Mouse (Mus musculus): ENCODE measurements around the gene Tspoap1. TPM values are rescaled to one million over a fixed set of nuclear protein-coding genes. Genes with fewer than 3 reads are reported as not detected.

Gene Tspoap1
- polyA plus RNA-seq, 1 experiment from 2014 or later = 1.2 TPM

- 71% methylated on average over 6 of the region's 6 CpGs for WGBS (ENCODE audit: insufficient replicate concordance)
- ATAC-seq (no peak), DNase-seq (no peak)
- Histone ChIP-seq H3K9me3 (ENCODE audit: low read length) (no peaks in the 10 kb centered on the region), H3K9ac (replicated peaks) (no peak overlapping the region), H3K4me2 (ENCODE audit: low read depth, low read length) (no peak overlapping the region), H3K4me1 (ENCODE audit: insufficient read depth) (0 out of 2 replicates have a peak, but pooled peaks cover 2% of the 10 kb centered on the region), H3K27ac (ENCODE audit: low read depth) (no peak overlapping the region), H3K4me3 (ENCODE audit: low read depth, low read length) (no peak overlapping the region), H3K27me3 (ENCODE audit: insufficient read depth, low read length) (no peaks in the 10 kb centered on the region), H3K36me3 (replicated peaks; ENCODE audit: insufficient read depth, low read length) (no peaks in the 10 kb centered on the region)
- TF ChIP-seq CTCF (IDR thresholded peaks at IDR 0.05; ENCODE audit: low read depth) (no peak), EP300 (IDR thresholded peaks at IDR 0.05; ENCODE audit: low read depth) (no peak)
These were observed 47.1 kb downstream of the Tspoap1 start for GRCm38 (mm10) chr11:87807433-87807832.

DNA sequence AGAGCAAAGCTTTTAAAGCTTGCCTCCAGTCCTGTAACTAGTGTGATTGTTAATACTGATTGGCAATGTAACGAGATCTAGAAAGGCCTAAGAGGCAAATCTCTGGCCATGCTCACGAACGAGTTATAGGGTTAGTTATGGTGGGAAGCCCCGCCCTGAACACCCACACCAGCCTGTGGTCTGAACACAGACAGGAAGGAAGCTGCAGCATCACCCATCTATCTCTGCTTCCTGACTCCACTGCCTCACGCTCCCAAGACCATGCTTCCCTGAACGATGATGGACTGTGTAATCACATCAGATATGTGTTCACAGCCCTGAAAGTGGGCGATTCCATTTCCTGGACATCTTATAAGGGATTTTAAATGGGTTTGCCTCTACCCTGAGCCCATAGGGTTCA, 47.9 kb downstream of the Tspoap1 start:
- Histone ChIP-seq H3K36me3 (replicated peaks; ENCODE audit: insufficient read depth, low read length) (no peaks in the 10 kb centered on the region), H3K4me3 (ENCODE audit: low read depth, low read length) (no peak overlapping the region), H3K4me1 (ENCODE audit: insufficient read depth) (0 out of 2 replicates have a peak, but pooled peaks cover 2% of the 10 kb centered on the region), H3K27ac (ENCODE audit: low read depth) (no peak overlapping the region), H3K9me3 (ENCODE audit: low read length) (no peaks in the 10 kb centered on the region), H3K9ac (replicated peaks) (no peak overlapping the region), H3K4me2 (ENCODE audit: low read depth, low read length) (no peak overlapping the region), H3K27me3 (ENCODE audit: insufficient read depth, low read length) (no peaks in the 10 kb centered on the region)
- no peak for TF ChIP-seq CTCF (IDR thresholded peaks at IDR 0.05; ENCODE audit: low read depth)
- no peak for TF ChIP-seq EP300 (IDR thresholded peaks at IDR 0.05; ENCODE audit: low read depth)
- 28% methylated on average over 7 of the region's 7 CpGs for WGBS (ENCODE audit: insufficient replicate concordance)
- ATAC-seq (no peak), DNase-seq (no peak)

- Histone ChIP-seq H3K9ac (replicated peaks) (no peak overlapping the region), H3K27me3 (ENCODE audit: insufficient read depth, low read length) (peaks cover 4% of the 10 kb centered on the region), H3K27ac (ENCODE audit: low read depth) (no peak overlapping the region), H3K9me3 (ENCODE audit: low read length) (no peaks in the 10 kb centered on the region), H3K4me2 (ENCODE audit: low read depth, low read length) (no peak overlapping the region), H3K4me3 (ENCODE audit: low read depth, low read length) (no peak overlapping the region), H3K36me3 (replicated peaks; ENCODE audit: insufficient read depth, low read length) (no peaks in the 10 kb centered on the region), H3K4me1 (ENCODE audit: insufficient read depth) (0 out of 2 replicates have a peak, but pooled peaks cover 2% of the 10 kb centered on the region)
- WGBS (ENCODE audit: insufficient replicate concordance) = 37% methylated on average over 4 of the region's 4 CpGs
- no peak for ATAC-seq
- TF ChIP-seq EP300 (IDR thresholded peaks at IDR 0.05; ENCODE audit: low read depth) (no peak), CTCF (IDR thresholded peaks at IDR 0.05; ENCODE audit: low read depth) (no peak)
- no peak for DNase-seq
These were observed 51.1 kb downstream of the Tspoap1 start for GRCm38 (mm10) chr11:87811396-87811795.

- ATAC-seq = no peak
- TF ChIP-seq CTCF (IDR thresholded peaks at IDR 0.05; ENCODE audit: low read depth) = no peak
- TF ChIP-seq EP300 (IDR thresholded peaks at IDR 0.05; ENCODE audit: low read depth) = no peak
- Histone ChIP-seq H3K27me3 (ENCODE audit: insufficient read depth, low read length) (peaks cover 9% of the 10 kb centered on the region), H3K4me3 (ENCODE audit: low read depth, low read length) (no peak overlapping the region), H3K4me1 (ENCODE audit: insufficient read depth) (no peaks in the 10 kb centered on the region), H3K27ac (ENCODE audit: low read depth) (no peak overlapping the region), H3K9me3 (ENCODE audit: low read length) (no peaks in the 10 kb centered on the region), H3K9ac (replicated peaks) (no peak overlapping the region), H3K4me2 (ENCODE audit: low read depth, low read length) (no peak overlapping the region), H3K36me3 (replicated peaks; ENCODE audit: insufficient read depth, low read length) (no peaks in the 10 kb centered on the region)
- WGBS (ENCODE audit: insufficient replicate concordance) = 64% methylated on average over 8 of the region's 8 CpGs
- no peak for DNase-seq
These were observed 54.5 kb downstream of the Tspoap1 start for GRCm38 (mm10) chr11:87814831-87815230.

- ATAC-seq = no peak
- WGBS (ENCODE audit: insufficient replicate concordance) = 5% methylated on average over 31 of the region's 31 CpGs
- no peaks in the 10 kb centered on the region for H3K4me1 ChIP-seq (ENCODE audit: insufficient read depth)
- H3K4me2 ChIP-seq (ENCODE audit: low read depth, low read length) = peak overlapping the region; percentile 64
- H3K27me3 ChIP-seq (ENCODE audit: insufficient read depth, low read length) = peaks cover 9% of the 10 kb centered on the region
- no peak overlapping the region for H3K9ac ChIP-seq (replicated peaks)
- peak overlapping the region; percentile 21; the same call in 1 of the 2 replicates for H3K4me3 ChIP-seq (ENCODE audit: low read depth, low read length)
- no peak overlapping the region for H3K27ac ChIP-seq (ENCODE audit: low read depth)
- no peaks in the 10 kb centered on the region for H3K36me3 ChIP-seq (replicated peaks; ENCODE audit: insufficient read depth, low read length)
- DNase-seq = peak; percentile 41
- no peaks in the 10 kb centered on the region for H3K9me3 ChIP-seq (ENCODE audit: low read length)
- peak; percentile 74 for TF ChIP-seq CTCF (IDR thresholded peaks at IDR 0.05; ENCODE audit: low read depth)
- TF ChIP-seq EP300 (IDR thresholded peaks at IDR 0.05; ENCODE audit: low read depth) = no peak
These were observed 56.5 kb downstream of the Tspoap1 start for GRCm38 (mm10) chr11:87816707-87817442.

- Histone ChIP-seq H3K27me3 (ENCODE audit: insufficient read depth, low read length) (peaks cover 9% of the 10 kb centered on the region), H3K36me3 (replicated peaks; ENCODE audit: insufficient read depth, low read length) (no peaks in the 10 kb centered on the region), H3K4me1 (ENCODE audit: insufficient read depth) (no peaks in the 10 kb centered on the region), H3K9me3 (ENCODE audit: low read length) (no peaks in the 10 kb centered on the region), H3K4me3 (ENCODE audit: low read depth, low read length) (peak overlapping the region; percentile 21; the same call in 1 of the 2 replicates), H3K9ac (replicated peaks) (no peak overlapping the region), H3K4me2 (ENCODE audit: low read depth, low read length) (peak overlapping the region; percentile 64), H3K27ac (ENCODE audit: low read depth) (no peak overlapping the region)
- DNase-seq (no peak), ATAC-seq (no peak)
- TF ChIP-seq CTCF (IDR thresholded peaks at IDR 0.05; ENCODE audit: low read depth) = no peak
- no peak for TF ChIP-seq EP300 (IDR thresholded peaks at IDR 0.05; ENCODE audit: low read depth)
- WGBS (ENCODE audit: insufficient replicate concordance) = 33% methylated on average over 4 of the region's 4 CpGs
These were observed 57.1 kb downstream of the Tspoap1 start for GRCm38 (mm10) chr11:87817443-87817773.

Measured in liver, postnatal 0 days (tissue).